In genomic region chr16:56311291-56311690, GRCm38 (mm10) we compare ENCODE assay signal across 14 mouse cellular contexts.
DNase-seq lines count a peak whose midpoint lies in the region; ATAC-seq and TF ChIP-seq lines count a peak whose summit lies in the region.
"Had no signal": no experiment of that assay in that cellular context is flagged by ENCODE, and none has a peak within 500 bp of the region (broad histone marks: within the 10 kb centered on the region; RNA-seq: fewer than 3 reads in every experiment).

No protein-coding gene starts in this region.

- no peaks in the 10 kb centered on the region for H3K9me3 ChIP-seq in hindbrain, postnatal 0 days (ENCODE audit: low read length)
- H3K9me3 ChIP-seq in hindbrain, embryonic 11.5 days (ENCODE audit: control insufficient read depth, low read length): no peaks in the 10 kb centered on the region
- no peaks in the 10 kb centered on the region for H3K9me3 ChIP-seq in lung, embryonic 14.5 days (ENCODE audit: low read depth, low read length)
- H3K9me3 ChIP-seq: embryonic facial prominence, embryonic 12.5 days; forebrain, embryonic 10.5 days had no signal

- ATAC-seq in hindbrain, postnatal 0 days: no peak
- no peak for ATAC-seq in hindbrain, embryonic 11.5 days (ENCODE audit: low FRiP score)
- ATAC-seq in lung, embryonic 14.5 days (ENCODE audit: insufficient read depth): no peak
- ATAC-seq: inflammation-experienced regulatory T-cells, adult 6 months; midbrain, embryonic 16.5 days had no signal

- H3K36me3 ChIP-seq in hindbrain, postnatal 0 days (ENCODE audit: insufficient read depth, low read length): no peaks in the 10 kb centered on the region
- H3K36me3 ChIP-seq in hindbrain, embryonic 11.5 days (ENCODE audit: control insufficient read depth, insufficient read depth, low read length): no peaks in the 10 kb centered on the region
- no peaks in the 10 kb centered on the region for H3K36me3 ChIP-seq in lung, embryonic 14.5 days (ENCODE audit: insufficient read depth)
- H3K36me3 ChIP-seq: embryonic facial prominence, embryonic 12.5 days; forebrain, embryonic 10.5 days had no signal

- no peak overlapping the region for H3K4me3 ChIP-seq in hindbrain, postnatal 0 days (ENCODE audit: low read length)
- no peak overlapping the region for H3K4me3 ChIP-seq in hindbrain, embryonic 11.5 days (ENCODE audit: low read depth, low read length)
- no peak overlapping the region for H3K4me3 ChIP-seq in lung, embryonic 14.5 days (ENCODE audit: low read depth, low read length)
- H3K4me3 ChIP-seq: embryonic facial prominence, embryonic 12.5 days; forebrain, embryonic 10.5 days had no signal

- no peaks in the 10 kb centered on the region for H3K27me3 ChIP-seq in hindbrain, postnatal 0 days (ENCODE audit: insufficient read depth, low read length)
- H3K27me3 ChIP-seq in hindbrain, embryonic 11.5 days (ENCODE audit: control insufficient read depth, insufficient read depth, low read length): no peaks in the 10 kb centered on the region
- no peaks in the 10 kb centered on the region for H3K27me3 ChIP-seq in lung, embryonic 14.5 days (ENCODE audit: insufficient read depth, low read length)
- H3K27me3 ChIP-seq: embryonic facial prominence, embryonic 12.5 days had no signal

- H3K9ac ChIP-seq in hindbrain, postnatal 0 days (replicated peaks; ENCODE audit: low read length): no peak overlapping the region
- no peak overlapping the region for H3K9ac ChIP-seq in hindbrain, embryonic 11.5 days (ENCODE audit: low read depth, low read length)
- no peak overlapping the region for H3K9ac ChIP-seq in lung, embryonic 14.5 days
- H3K9ac ChIP-seq: embryonic facial prominence, embryonic 12.5 days had no signal

- peak; percentile 67 for TF ChIP-seq CTCF in hindbrain, postnatal 0 days (IDR thresholded peaks at IDR 0.05; ENCODE audit: low read depth)
- TF ChIP-seq CTCF in lung, embryonic 14.5 days (IDR thresholded peaks at IDR 0.05; ENCODE audit: low read depth): peak; percentile 59

- H3K4me1 ChIP-seq in hindbrain, postnatal 0 days (ENCODE audit: insufficient read depth, low read length): no peaks in the 10 kb centered on the region
- H3K4me1 ChIP-seq in hindbrain, embryonic 11.5 days (replicated peaks; ENCODE audit: control insufficient read depth, insufficient read depth, low read length): no peaks in the 10 kb centered on the region
- H3K4me1 ChIP-seq in lung, embryonic 14.5 days (ENCODE audit: insufficient read depth): no peaks in the 10 kb centered on the region
- H3K4me1 ChIP-seq: embryonic facial prominence, embryonic 12.5 days had no signal

- H3K4me2 ChIP-seq in hindbrain, postnatal 0 days (ENCODE audit: low read depth, low read length): no peak overlapping the region
- no peak overlapping the region for H3K4me2 ChIP-seq in hindbrain, embryonic 11.5 days (replicated peaks; ENCODE audit: low read depth, low read length)
- H3K4me2 ChIP-seq in lung, embryonic 14.5 days: no peak overlapping the region
- H3K4me2 ChIP-seq: embryonic facial prominence, embryonic 12.5 days had no signal

- H3K27ac ChIP-seq in hindbrain, postnatal 0 days: no peak overlapping the region
- H3K27ac ChIP-seq in hindbrain, embryonic 11.5 days (ENCODE audit: low read depth, low read length): no peak overlapping the region
- no peak overlapping the region for H3K27ac ChIP-seq in lung, embryonic 14.5 days (ENCODE audit: low read depth)
- H3K27ac ChIP-seq: embryonic facial prominence, embryonic 12.5 days; forebrain, embryonic 10.5 days had no signal

- peak; percentile 24 for DNase-seq in adrenal gland, postnatal 14 days
- DNase-seq in adrenal gland, adult 2 months: no peak
- peak; percentile 50 for DNase-seq in hindbrain, postnatal 0 days (ENCODE audit: low spot score)
- no peak for DNase-seq in hindbrain, embryonic 11.5 days (ENCODE audit: low spot score)
- peak; percentile 64 for DNase-seq in lung, embryonic 14.5 days
- no peak for DNase-seq in lung, adult 18-20 months
- peak; percentile 30 for DNase-seq in brain, adult 2 months (ENCODE audit: low read depth, low spot score)
- no peak for DNase-seq in cerebellum, adult 18-20 months
- DNase-seq: cerebellum, adult 9-10 months; spleen, adult 18-20 months had no signal

Comparison
In these comparisons a context has a peak if more than half of its experiments do, and no peak if none do; other contexts are left out.
1. DNase-seq: peak in adrenal gland, postnatal 14 days (single experiment), hindbrain, postnatal 0 days (single experiment), lung, embryonic 14.5 days (single experiment) and brain, adult 2 months (single experiment); none in adrenal gland, adult 2 months (single experiment), hindbrain, embryonic 11.5 days (single experiment), lung, adult 18-20 months (0 of 2) and cerebellum, adult 18-20 months (0 of 2).